ENCODE assay signal across 7 mouse cellular contexts in the genomic region with DNA sequence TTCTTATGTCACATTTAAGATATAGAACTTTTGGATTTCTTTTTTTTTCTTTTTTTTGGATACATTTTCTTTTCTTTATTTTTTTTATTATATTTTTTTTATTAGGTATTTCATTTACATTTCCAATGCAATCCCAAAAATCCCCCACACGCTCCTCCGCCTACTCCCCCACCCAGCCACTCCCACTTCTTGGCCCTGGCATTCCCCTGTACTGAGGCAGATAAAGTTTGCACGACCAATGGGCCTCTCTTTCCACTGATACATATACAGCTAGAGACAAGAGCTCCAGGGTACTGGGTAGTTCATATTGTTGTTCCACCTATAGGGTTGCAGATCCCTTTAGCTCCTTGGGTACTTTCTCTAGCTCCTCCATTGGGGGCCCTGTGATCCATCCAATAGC. TPM values are rescaled to one million over a fixed set of nuclear protein-coding genes. Genes with fewer than 3 reads are reported as not detected.
A peak's percentile ranks its signal among the peaks of the same experiment; 100 is the strongest.
DNase-seq lines count a peak whose midpoint lies in the region; ATAC-seq and TF ChIP-seq lines count a peak whose summit lies in the region.
"Not testable (repeated sequence)": the region's sequence is repeated elsewhere in the genome, so short reads cannot be mapped to it uniquely, and the experiment has no call there.

No protein-coding gene starts in this region.

- H3K27me3 ChIP-seq in liver, embryonic 11.5 days (replicated peaks; ENCODE audit: control insufficient read depth, insufficient read depth, low read length); liver, embryonic 12.5 days (replicated peaks); liver, embryonic 13.5 days; liver, embryonic 14.5 days (ENCODE audit: control insufficient read depth, insufficient read depth, low read length); liver, embryonic 15.5 days; liver, embryonic 16.5 days (ENCODE audit: control insufficient read depth, insufficient read depth, low read depth, low read length): not testable (repeated sequence)

- WGBS in liver, embryonic 11.5 days: 81% methylated on average over 3 of the region's 3 CpGs
- WGBS in liver, embryonic 12.5 days (ENCODE audit: insufficient replicate concordance): 55% methylated on average over 3 of the region's 3 CpGs
- 36% methylated on average over 3 of the region's 3 CpGs for WGBS in liver, embryonic 13.5 days (ENCODE audit: insufficient replicate concordance)
- WGBS in liver, embryonic 14.5 days (ENCODE audit: insufficient replicate concordance): 52% methylated on average over 3 of the region's 3 CpGs
- 51% methylated on average over 3 of the region's 3 CpGs for WGBS in liver, embryonic 15.5 days (ENCODE audit: insufficient replicate concordance)
- WGBS in liver, embryonic 16.5 days (ENCODE audit: insufficient replicate concordance): 39% methylated on average over 3 of the region's 3 CpGs

- peak; percentile 56 for DNase-seq in liver
- not testable (repeated sequence) for DNase-seq in liver, embryonic 11.5 days (ENCODE audit: low spot score); liver, embryonic 14.5 days (ENCODE audit: low read depth in 3 of 3, low spot score in 3 of 3)
- peak; percentile 27 for DNase-seq in liver, embryonic 13.5 days

- H3K4me1 ChIP-seq in liver, embryonic 11.5 days (replicated peaks; ENCODE audit: control insufficient read depth, insufficient read depth, low read length); liver, embryonic 14.5 days (replicated peaks; ENCODE audit: control insufficient read depth in 2 of 2, insufficient read depth in 2 of 2, low read length in 1 of 2); liver, embryonic 15.5 days (replicated peaks); liver, embryonic 16.5 days (ENCODE audit: control insufficient read depth, low read depth, low read length): not testable (repeated sequence)
- peaks cover 18% of the 10 kb centered on the region for H3K4me1 ChIP-seq in liver, embryonic 12.5 days
- H3K4me1 ChIP-seq in liver, embryonic 13.5 days (replicated peaks): peaks cover 15% of the 10 kb centered on the region

- not testable (repeated sequence) for H3K9ac ChIP-seq in liver, embryonic 11.5 days (ENCODE audit: low read depth, low read length); liver, embryonic 12.5 days; liver, embryonic 13.5 days; liver, embryonic 14.5 days (replicated peaks); liver, embryonic 15.5 days; liver, embryonic 16.5 days (ENCODE audit: low read depth, low read length)

- not testable (repeated sequence) for H3K27ac ChIP-seq in liver, embryonic 11.5 days (ENCODE audit: low read depth, low read length); liver, embryonic 12.5 days; liver, embryonic 13.5 days; liver, embryonic 14.5 days; liver, embryonic 15.5 days (replicated peaks); liver, embryonic 16.5 days (ENCODE audit: low read length)

- H3K36me3 ChIP-seq in liver, embryonic 11.5 days (ENCODE audit: control insufficient read depth, insufficient read depth, low read length); liver, embryonic 13.5 days; liver, embryonic 14.5 days (replicated peaks; ENCODE audit: control insufficient read depth, insufficient read depth, low read depth); liver, embryonic 15.5 days (replicated peaks); liver, embryonic 16.5 days (ENCODE audit: control insufficient read depth, insufficient read depth): not testable (repeated sequence)
- H3K36me3 ChIP-seq in liver, embryonic 12.5 days: peaks cover 16% of the 10 kb centered on the region

- TF ChIP-seq EP300 in liver, embryonic 14.5 days (IDR thresholded peaks at IDR 0.05; ENCODE audit: low read depth): not testable (repeated sequence)

- peak; percentile 72 for ATAC-seq in liver, embryonic 11.5 days (replicated peaks; ENCODE audit: low FRiP score)
- peak; percentile 97 for ATAC-seq in liver, embryonic 12.5 days
- peak; percentile 99 for ATAC-seq in liver, embryonic 13.5 days (ENCODE audit: low read depth)
- ATAC-seq in liver, embryonic 14.5 days (ENCODE audit: insufficient read depth): peak; percentile 87
- peak; percentile 90 for ATAC-seq in liver, embryonic 15.5 days (ENCODE audit: insufficient read depth)
- peak; percentile 86 for ATAC-seq in liver, embryonic 16.5 days (ENCODE audit: low read depth)

- H3K4me2 ChIP-seq in liver, embryonic 11.5 days; liver, embryonic 13.5 days; liver, embryonic 14.5 days (ENCODE audit: low read depth); liver, embryonic 15.5 days; liver, embryonic 16.5 days (ENCODE audit: low read depth, low read length): not testable (repeated sequence)
- H3K4me2 ChIP-seq in liver, embryonic 12.5 days: 0 out of 2 replicates have a peak overlapping the region, but pooled peaks have one; percentile 20

- H3K9me3 ChIP-seq in liver, embryonic 11.5 days (ENCODE audit: control insufficient read depth, low read length); liver, embryonic 12.5 days (replicated peaks); liver, embryonic 13.5 days (replicated peaks); liver, embryonic 14.5 days (ENCODE audit: control insufficient read depth, low read length); liver, embryonic 15.5 days (replicated peaks); liver, embryonic 16.5 days (replicated peaks; ENCODE audit: control insufficient read depth, low read length): not testable (repeated sequence)

- not testable (repeated sequence) for H3K4me3 ChIP-seq in liver, embryonic 11.5 days (ENCODE audit: low read depth, low read length); liver, embryonic 12.5 days; liver, embryonic 13.5 days (replicated peaks); liver, embryonic 14.5 days (ENCODE audit: insufficient read depth in 1 of 2, low read depth in 2 of 2, low read length in 2 of 2); liver, embryonic 15.5 days (replicated peaks); liver, embryonic 16.5 days (ENCODE audit: low read depth, low read length)

- TF ChIP-seq CTCF in liver, embryonic 14.5 days (IDR thresholded peaks at IDR 0.05; ENCODE audit: low read depth): not testable (repeated sequence)

RNA-seq across cellular contexts. Expression of a gene that starts 6.4 kb away (rescaled TPM):
- 128 and 131 TPM in 2 replicates for polyA plus RNA-seq in liver, embryonic 11.5 days (2014; fragmentation: Nextera tagmentation; extraction: Ambion mirVana)
- polyA plus RNA-seq in liver, embryonic 12.5 days (2016; fragmentation: Nextera tagmentation; extraction: Ambion mirVana): 111 and 113 TPM in 2 replicates
- 82.6 and 94.8 TPM in 2 replicates for polyA plus RNA-seq in liver, embryonic 13.5 days (2015; fragmentation: Nextera tagmentation; extraction: Ambion mirVana)
- polyA plus RNA-seq in liver, embryonic 14.5 days (2012; rRNA removed): 16.7 and 29.9 TPM in 2 replicates
- 74.2 and 78.3 TPM in 2 replicates for polyA plus RNA-seq in liver, embryonic 14.5 days (2014; fragmentation: Nextera tagmentation; extraction: Ambion mirVana)
- polyA plus RNA-seq in liver, embryonic 15.5 days (2015; fragmentation: Nextera tagmentation; extraction: Ambion mirVana): 50.5 and 52.4 TPM in 2 replicates
- polyA plus RNA-seq in liver, embryonic 16.5 days (2015; fragmentation: Nextera tagmentation; extraction: Ambion mirVana): 44.9 and 45.4 TPM in 2 replicates

RNA-seq across cellular contexts. Expression of a gene that starts 6.4 kb away (rescaled TPM):
- 8.0 and 8.1 TPM in 2 replicates for polyA plus RNA-seq in liver, embryonic 11.5 days (2014; fragmentation: Nextera tagmentation; extraction: Ambion mirVana)
- 3.6 TPM in 2 replicates for polyA plus RNA-seq in liver, embryonic 12.5 days (2016; fragmentation: Nextera tagmentation; extraction: Ambion mirVana)
- 2.2 and 3.0 TPM in 2 replicates for polyA plus RNA-seq in liver, embryonic 13.5 days (2015; fragmentation: Nextera tagmentation; extraction: Ambion mirVana)
- polyA plus RNA-seq in liver, embryonic 14.5 days (2012; rRNA removed): 0.31 and 0.46 TPM in 2 replicates
- polyA plus RNA-seq in liver, embryonic 14.5 days (2014; fragmentation: Nextera tagmentation; extraction: Ambion mirVana): 1.8 TPM in 2 replicates
- 1.7 and 1.8 TPM in 2 replicates for polyA plus RNA-seq in liver, embryonic 15.5 days (2015; fragmentation: Nextera tagmentation; extraction: Ambion mirVana)
- polyA plus RNA-seq in liver, embryonic 16.5 days (2015; fragmentation: Nextera tagmentation; extraction: Ambion mirVana): 1.3 and 1.8 TPM in 2 replicates
